Mouse (Mus musculus) CH12.LX (cell line): ENCODE measurements around the gene Rpl27a.

ENCODE experiments used
- CTCF ChIP-seq, 2 experiments: IDR thresholded peaks in 1 of 2; conservative IDR thresholded peaks in 1 of 2; 2 replicates each; pipeline ENCODE4 v1.5.1; 2011 to 2012; ENCODE audit warnings: low read depth in 2 of 2, low read length in 2 of 2, improper control_type of control experiment in 1 of 2, inconsistent platforms in 1 of 2, mild to moderate bottlenecking in 1 of 2, moderate library complexity in 1 of 2
- EP300 ChIP-seq: IDR thresholded peaks from 2 replicates; pipeline ENCODE4 v1.6.1; 2011; ENCODE audit warnings: low read length, improper control_type of control experiment
- POLR2A ChIP-seq: IDR thresholded peaks from 2 replicates; pipeline ENCODE4 v1.6.1; 2011; ENCODE audit warnings: low read depth, mild to moderate bottlenecking, improper control_type of control experiment, low read length
- USF1 ChIP-seq: IDR thresholded peaks from 2 replicates; pipeline ENCODE4 v1.6.1; 2014; ENCODE audit warnings: low read depth, mild to moderate bottlenecking, inconsistent platforms, low read length, improper control_type of control experiment

- TF ChIP-seq USF1, result no peak
- no peak for TF ChIP-seq CTCF (conservative IDR thresholded peaks at IDR 0.05 in 1 of 2, IDR thresholded peaks at IDR 0.05 in 1 of 2; ENCODE audit: low read depth in 2 of 2, low read length in 2 of 2)
- TF ChIP-seq POLR2A, result no peak
- no peak for TF ChIP-seq EP300
Observed at GRCm38 (mm10) chr7:109511838-109512237, 7.1 kb upstream of the Rpl27a start.
